Mouse (Mus musculus): ENCODE measurements around the gene Vat1l. TPM values are rescaled to one million over a fixed set of nuclear protein-coding genes. Genes with fewer than 3 reads are reported as not detected.

Gene Vat1l
- not detected for total RNA-seq (2023)

GRCm38 (mm10) chr8:114205221-114205901 lies at the start of gene Vat1l:
Gene Vat1l (plus strand): TSS chr8:114205612.

GRCm38 (mm10) chr8:114417786-114418185 lies 212.4 kb downstream of the Vat1l start, which contains the start of gene Clec3a:
Gene Clec3a (plus strand): TSS chr8:114418086.

Other genes with a start within 250 kb of the Vat1l start
- gene Nudt7, start 72.1 kb upstream of the Vat1l start, total RNA-seq (2023) = 3.7 TPM
- gene Clec3a, start 212.5 kb downstream of the Vat1l start, total RNA-seq (2023) = not detected
- gene Wwox, start 234.0 kb downstream of the Vat1l start, total RNA-seq (2023) = 18.7 TPM

Data from CD4-positive naive resting alpha-beta T cell, adult 57 days (primary cell).